Mouse (Mus musculus) layer of hippocampus, adult 11-12 months (tissue): Measurements from ENCODE around the gene Slc9b1.
A peak's percentile ranks its signal among the peaks of the same experiment; 100 is the strongest.

ENCODE experiments used
- DNase-seq: peaks from one replicate; pipeline ENCODE4 v3.0.0; 2022; ENCODE audit warnings: low spot score

Slc9b1 gene

DNA sequence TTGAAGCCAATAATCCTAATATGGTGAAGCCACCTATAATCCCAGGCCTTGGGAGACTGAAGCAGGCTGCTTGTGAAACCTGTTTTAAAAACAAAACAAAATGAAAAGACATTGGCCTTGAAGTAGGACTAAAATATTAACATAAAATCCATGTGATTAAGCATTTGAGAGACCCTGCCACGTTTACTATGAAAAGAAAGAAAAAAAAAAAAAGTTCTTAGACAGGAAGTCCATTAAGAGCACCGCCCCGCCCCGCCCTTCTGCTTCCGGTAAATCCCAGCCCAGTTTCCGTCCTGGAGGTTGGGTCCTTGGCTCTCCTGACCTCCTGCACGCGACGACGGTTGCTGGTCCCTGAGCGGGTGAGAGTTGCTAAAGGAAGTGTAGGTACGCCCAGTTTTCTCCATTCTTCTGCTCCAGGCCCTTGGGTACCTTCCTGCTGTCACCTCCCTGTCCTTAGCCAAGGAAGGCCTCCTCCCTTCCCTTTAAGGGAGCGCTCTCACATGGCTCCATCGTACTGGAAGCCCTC is at the start of gene Slc9b1:
TSS of gene Slc9b1 (plus strand) at position 291 of the 526 bp plus-strand sequence.
- no peak for DNase-seq

DNA sequence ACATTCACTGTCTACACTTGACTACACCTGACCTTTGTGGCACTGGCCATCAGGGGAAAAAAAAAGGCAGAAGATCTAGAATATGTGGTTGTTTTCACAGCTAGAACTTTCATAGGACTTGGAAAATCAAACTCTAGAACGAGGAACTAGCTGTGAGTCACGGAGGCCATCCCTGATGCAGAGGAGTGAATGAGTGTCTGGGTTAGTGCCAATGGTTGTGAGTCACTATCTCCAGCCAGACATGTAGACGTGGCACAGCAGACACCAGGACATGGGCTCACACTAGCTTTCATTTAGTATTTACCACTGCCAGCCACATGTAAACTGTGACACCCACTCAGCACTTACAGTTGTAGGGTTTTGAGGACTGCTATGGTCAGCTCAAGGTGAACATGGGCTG is 49.3 kb upstream of the Slc9b1 start:
- DNase-seq, result peak; percentile 19

DNA sequence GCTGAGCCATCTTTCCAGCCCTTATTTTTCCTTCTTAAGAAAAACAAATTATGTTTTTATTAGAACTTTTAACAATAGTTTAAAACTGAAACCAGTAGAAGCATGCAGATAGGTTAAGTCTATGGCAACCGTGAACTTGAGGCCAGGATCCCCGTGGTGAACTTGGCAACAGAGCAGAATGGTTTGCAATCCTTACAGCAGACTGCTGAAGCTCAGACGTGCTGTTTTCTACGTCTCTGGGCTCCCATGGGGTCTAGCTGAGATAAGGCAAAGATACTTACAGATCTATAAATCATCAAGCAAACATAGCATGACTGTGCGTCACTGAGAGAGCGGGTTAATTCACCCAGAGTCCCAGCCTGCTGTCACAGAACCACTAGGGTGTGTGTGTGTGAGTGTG is 47.7 kb upstream of the Slc9b1 start:
- no peak for DNase-seq

DNA sequence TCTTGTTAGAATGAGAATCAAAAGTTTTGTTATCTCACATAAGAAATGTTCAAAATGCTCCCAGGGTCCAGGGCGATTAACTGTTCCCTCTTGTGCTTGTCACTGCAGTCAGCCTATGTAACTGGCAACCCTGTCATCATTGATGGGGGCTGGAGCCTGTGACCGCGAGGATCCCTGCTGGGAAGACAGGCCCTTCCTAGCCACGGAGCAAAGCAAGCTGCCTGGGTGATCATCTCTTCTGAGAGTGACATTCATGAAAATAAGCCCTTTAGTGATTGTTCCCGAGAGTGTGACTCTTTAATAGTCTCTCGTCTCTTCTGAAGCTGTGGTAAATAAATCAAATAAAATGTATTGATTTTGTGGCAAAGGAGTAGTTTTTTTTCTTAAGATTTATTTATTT is 43.8 kb upstream of the Slc9b1 start:
- DNase-seq, result no peak

DNA sequence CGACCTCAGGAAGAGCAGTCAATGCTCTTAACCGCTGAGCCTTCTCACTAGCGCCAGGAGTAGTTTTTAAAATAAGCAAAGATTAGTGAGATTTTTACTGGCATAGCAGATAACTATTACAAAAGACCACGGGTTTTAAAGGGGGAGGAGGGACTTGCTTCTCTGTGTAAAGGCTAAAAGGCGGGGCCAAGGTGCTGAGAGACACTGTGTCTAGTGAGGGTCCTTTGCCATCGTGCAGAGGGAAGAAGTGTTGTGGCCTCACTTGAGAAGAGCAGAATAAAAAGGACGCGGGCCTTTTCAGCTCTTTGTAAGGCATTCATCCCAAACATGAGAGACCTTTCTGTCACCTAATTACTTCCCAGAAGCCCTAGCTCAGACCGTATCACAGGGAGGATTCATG is 43.3 kb upstream of the Slc9b1 start:
- DNase-seq, result no peak

DNA sequence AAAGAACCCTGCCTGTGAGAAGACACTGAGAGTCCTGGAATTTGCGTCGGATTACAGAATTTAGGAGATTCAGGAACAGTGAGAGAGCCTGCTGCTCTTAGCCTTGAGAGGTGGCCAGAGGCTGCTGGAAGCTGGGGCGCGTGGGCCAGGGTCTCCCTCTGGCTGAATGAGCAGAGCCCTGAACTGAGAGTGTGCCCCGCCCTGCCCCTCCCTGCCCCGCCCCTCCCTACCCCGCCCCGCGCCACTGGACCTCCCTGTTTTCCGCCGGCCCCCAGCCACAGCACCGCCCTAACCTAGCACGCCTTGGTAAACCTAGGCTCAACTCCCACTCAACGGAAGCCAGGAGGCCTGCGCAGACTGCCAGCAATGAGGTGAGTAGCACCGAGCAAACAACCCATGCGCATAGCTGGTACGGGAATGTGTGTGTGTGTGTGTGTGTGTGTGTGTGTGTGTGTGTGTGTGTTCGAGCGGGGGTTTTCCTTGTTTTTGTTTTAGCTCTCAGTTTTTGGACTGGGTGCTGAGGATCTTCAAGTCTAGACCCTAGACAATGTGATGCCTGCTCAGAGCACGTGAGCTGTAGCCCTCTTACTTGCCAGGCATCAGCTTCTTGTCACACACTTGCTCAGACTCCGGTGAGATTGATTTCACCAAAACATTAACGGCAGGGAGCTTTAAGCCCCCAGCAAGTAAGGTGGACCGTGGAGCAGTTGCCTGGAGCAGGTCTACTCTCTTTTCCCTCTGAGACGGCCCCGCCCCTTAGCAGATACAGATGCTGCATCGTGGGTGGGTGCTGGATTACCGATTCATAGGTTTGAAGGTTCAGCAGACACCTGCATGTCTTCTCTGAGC is 40.2 kb upstream of the Slc9b1 start, which contains the start of gene Slc9b2:
TSS of gene Slc9b2 (plus strand) at position 290 of the 849 bp plus-strand sequence.
- no peak for DNase-seq

DNA sequence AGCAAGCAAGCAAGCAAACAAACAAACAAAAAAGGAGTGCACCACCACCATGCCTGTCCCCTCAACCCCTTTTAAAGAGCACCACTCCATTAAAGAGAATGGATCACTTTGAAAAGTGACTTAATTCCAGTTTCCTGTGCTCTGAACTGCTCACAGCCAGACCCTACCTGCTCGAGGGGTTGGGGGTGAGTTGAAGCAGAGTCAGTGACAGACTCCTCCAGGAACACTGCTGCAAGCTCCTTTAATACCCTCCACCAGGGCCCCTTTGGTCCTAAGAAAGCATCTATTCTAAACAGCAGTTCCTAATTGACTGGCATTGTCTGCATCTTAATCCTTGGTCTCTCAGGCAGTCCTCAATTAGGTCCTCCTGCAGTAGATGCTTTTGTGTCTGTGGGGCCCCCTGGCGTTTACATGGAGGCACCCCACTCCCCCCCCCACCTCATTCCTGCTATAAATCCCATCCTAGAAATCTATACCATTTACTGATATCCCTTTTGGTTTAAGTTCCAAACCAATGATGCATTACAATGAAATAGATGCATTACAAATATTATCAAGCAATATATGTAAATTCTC is 34.8 kb upstream of the Slc9b1 start:
- no peak for DNase-seq

DNA sequence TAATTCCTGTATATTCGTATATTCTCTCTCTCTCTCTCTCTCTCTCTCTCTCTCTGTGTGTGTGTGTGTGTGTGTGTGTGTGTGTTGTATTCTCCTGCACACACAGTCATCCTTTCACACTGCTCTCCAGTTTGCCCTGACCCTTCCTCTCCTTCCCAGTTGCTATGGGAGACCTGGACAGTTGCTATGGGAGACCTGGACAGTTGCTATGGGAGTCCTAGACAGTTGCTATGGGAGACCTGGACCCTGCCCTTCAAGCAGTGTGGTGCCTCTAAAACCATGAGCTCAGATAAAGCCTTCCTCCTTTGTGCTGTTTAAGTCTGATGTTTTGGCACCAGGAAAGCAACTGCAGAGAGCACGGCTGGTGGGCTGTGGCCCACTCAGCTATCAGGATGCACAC is 34.1 kb upstream of the Slc9b1 start:
- no peak for DNase-seq

DNA sequence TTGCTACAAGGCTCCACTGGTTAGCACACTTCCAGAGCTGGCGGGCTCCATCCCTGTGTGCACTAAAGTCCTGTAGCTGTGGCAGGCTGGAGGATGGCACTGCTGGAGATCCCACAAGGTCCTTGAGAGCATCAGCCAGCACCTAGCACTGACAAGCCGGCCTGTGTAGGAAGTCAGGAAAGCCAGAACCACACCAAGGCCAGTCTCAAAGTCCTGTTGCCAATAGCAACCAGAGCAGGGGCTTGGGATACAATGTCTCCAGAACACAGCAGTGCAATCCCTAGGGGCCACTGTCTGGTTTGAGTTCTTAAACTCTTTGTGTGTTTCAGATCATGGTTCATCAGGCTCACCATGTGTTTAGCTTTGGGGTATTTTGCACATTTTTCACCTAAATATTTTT is 33.0 kb upstream of the Slc9b1 start:
- DNase-seq, result no peak

DNA sequence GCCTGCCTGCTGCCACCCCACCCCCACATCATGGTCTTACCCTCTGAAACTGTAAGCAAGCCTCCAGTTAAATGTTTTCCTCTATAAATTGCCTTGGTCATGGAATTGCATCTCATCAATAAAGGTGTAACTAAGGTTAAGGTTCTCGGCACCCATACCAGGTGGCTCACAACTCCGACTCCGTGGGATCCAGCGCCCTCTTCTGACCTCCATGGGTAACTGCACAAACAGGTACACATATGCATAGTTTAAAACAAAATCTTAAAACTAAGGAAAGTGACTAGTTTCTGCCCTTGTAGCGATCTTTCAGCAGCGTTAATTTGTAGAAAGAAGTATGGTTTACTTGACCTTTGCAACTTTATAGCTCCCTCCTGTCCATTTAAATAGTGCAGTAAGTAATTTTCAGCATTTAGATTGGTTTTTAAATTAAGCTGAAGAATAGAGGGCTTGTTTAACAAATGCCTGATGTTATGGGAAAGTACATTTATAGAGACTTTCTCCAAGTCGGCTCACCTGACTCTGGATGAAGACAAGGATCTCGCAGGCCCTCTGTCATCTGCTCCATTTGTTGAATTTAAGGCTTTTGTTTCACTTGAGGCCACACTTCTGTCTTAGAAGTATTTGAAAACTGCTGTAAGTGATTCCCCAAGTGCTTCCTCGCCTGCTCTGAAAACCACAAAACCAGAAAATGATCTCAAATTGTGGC is 32.0 kb upstream of the Slc9b1 start:
- DNase-seq, result no peak

DNA sequence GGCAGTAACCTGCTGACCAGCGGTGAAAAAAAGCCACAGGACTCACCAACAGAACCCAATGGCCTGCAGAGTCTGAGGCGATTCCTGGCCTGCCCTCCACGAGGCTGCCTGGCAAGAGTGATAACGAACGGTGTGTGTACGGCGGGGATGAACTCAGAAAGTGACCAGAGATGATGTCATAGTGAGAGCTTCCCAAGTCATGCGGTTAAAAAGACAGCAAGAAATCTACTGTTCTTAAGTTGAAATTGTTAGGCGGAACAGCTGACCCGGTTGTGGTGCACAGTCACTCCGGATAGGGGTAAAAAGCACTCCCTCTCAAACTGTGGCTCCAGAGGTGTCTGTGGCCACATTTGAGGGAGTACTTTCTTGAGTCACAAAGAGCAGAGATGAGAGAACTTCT is 29.5 kb upstream of the Slc9b1 start:
- DNase-seq, result no peak

DNA sequence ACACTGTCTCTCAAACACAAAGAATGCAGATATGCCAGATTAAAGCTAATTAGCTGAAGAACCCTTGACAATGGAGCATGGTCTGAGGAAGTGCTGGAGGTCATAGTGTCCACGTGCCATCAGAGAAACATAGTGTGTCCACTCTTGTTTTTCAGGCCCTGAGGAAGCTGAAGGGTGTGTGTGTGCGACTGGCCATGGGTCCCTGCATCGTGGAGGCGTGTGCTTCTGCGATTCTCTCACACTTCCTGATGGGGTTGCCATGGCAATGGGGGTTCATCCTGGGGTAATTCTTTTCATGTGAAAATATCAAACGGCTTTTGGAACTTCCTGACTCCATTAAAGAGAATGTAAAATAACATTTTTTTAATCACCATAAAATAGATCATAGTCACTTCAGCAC is 23.5 kb upstream of the Slc9b1 start:
- no peak for DNase-seq

DNA sequence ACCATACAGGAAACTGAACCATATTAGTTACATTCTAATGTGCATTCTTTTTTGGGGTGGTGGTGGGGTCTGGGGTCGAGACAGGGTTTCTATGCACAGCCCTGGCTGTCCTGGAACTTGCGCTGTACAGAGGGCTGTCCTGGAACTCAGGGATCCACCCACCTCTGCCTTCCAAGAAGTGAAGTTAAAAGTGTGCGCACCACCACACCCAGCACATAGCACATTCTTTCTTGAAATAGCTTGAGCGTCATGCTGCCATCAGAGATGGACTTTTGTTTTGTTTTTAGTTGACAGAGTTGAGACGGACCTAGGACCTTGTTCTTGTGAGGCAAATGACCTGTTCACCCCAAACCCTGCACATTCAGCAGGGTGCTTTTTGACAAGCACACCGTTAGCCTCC is 20.7 kb upstream of the Slc9b1 start:
- no peak for DNase-seq

DNA sequence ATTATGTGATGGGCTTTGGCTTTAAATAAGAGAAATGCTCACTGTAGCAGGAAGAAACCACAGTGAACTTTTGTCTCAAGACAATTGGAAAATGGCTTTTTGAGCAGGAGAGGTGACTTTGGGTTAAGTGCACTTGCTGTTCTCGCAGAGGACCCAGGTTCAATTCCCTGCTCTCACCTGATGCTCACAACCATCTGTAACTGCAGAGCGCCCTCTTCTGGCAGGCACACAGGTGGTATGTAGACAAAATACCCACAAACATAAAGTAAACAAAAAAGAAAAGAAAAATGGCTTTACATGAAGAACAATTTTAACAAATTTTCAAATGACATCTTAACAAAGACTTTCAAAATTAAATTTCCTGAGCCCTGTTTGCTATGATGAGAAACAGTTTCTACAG is 20.2 kb upstream of the Slc9b1 start:
- no peak for DNase-seq

DNA sequence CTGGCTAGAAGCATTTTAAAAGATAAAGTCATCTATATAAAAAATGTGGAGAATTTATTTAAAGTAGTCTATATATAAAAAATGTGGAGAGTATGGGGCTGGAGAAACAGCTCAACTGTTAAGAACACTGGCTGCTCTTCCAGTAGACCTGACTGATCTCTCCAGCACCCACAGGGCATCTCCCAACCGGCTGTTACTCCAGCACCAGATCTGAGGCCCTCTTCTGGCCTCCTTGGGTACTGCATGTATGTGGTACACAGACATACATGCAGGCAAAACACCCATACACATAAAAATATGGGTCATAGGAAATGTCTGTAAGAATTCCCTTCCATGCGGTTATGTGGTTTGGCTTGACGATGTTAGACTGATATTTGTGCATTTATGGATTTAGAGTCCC is 19.3 kb upstream of the Slc9b1 start:
- DNase-seq, result peak; percentile 41

DNA sequence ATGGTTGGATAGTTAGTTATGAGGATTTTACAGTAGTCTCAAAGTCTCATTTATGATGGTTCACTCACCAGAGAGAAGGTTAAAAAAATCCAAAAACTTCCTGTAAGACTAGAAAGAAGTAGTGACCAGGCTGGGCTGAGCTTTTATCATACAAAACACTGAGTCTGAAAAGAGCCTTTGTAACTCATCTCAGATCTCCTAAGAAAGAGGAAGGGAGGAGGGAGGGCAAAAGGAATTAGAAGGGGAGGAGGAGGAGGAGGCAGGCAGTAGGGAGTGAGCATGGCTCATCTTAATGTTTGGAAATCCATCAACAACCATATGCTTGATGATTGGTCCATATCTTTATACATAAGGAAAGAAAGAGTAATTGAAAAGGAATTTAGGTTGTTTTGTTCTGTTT is 15.1 kb upstream of the Slc9b1 start:
- DNase-seq, result no peak

DNA sequence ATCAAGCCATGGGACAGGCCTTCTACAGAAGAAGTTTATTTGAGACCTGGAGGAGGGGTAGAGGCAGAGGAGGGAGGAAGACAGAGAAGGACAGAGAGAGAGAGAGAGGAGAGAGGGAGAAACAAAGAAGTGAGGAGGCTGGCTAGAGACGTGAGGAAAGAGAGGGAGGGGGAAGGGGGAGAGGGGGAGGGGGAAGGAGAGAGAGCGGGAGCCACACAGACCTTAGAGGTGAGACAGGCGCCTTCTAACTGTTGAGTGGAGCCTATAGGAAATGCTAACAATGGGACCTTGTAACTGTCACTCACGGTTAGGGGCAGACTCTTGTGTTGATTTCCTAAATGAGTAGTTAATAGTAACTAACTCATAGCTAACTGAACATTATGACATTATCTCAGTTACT is 14.1 kb upstream of the Slc9b1 start:
- no peak for DNase-seq

DNA sequence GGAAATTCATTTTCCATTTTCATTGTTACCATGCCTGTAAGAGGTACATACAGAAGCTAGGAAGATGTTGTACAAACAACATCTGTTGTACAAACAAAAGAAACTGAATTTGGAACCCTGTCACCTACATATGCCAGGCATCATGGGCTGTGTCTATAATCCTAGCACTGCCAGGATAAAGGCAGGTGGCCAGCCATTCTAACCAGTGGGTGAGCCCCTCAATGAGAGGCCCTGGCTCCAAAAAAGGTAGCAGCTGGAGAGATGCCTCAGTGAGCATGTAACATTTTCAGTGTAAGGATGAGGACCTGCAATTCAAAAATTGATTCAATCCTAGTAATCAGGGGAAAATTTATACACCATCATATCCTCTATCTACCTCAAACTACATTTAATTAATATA is 1.2 kb downstream of the Slc9b1 start:
- DNase-seq, result no peak

DNA sequence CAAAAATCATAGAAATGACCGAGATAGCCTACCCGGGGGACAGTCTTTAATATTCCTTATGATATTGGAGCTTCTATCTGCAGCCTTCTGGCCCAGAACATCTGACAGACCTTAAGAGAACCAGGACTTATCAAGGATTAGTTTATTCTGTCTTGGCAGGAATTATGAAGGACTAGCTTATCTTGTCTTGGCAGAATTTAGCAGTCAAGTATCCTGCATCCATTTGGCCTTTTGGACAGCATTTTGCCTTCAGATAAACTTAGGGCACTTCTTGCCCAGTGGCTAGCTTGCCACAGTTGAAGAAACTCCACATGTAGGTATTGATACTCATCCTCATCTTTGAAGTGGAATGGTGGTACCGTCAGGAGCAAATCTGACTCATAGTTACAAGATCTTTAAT is 4.0 kb downstream of the Slc9b1 start:
- no peak for DNase-seq

DNA sequence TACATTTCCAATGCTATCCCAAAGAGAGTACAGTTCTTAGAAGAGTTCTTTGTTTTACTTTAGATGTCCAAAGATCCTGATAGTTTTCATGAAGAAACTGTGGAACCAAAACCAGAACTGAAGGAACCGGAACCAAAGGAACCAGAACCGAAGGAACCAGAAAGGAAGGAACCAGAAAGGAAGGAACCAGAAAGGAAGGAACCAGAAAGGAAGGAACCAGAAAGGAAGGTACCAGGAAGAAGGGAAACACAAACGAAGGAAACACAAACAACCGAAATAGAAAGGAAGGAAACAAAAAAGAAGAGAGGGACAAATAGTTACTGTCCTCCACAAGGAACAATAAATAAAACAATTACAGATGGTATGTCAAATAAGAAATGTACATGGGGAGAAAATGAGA is 9.6 kb downstream of the Slc9b1 start:
- no peak for DNase-seq

DNA sequence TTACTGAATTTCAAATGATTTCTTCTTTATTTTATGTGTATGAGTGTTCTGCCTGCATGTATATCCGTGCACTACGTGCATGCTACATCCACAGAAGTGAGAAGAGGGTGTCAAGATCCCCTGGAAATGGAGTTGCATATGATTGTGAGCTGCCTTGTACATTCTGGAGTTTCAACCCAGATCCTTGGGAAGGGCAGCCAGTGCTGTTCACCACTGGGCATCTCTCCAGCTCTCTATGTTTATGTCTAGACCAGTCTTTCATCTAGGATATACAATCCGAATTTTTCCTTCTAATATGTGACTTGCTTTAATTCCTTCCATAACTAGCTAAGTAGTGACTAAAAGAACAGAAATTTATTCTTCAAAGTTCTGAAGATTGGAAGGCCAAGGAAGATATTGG is 28.0 kb downstream of the Slc9b1 start:
- no peak for DNase-seq

DNA sequence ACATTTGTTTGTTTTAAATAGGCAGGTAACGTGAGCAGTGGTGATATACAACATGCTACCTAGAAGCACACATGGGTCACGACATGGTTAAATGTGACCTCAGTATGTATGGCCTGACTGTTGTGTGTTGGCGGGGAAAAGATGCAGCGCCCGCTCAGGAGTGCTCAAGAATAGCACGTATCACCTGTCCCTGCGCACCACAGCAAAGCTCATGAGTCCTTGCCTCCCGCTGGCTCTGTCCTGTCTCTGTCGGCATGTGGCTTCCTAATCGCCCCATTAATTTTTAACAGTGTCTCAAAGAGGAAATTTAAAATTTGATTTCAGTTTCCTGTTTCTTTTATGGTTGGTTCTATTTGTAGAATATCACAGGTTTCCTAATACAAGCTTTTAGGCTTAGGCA is 29.6 kb downstream of the Slc9b1 start:
- no peak for DNase-seq

DNA sequence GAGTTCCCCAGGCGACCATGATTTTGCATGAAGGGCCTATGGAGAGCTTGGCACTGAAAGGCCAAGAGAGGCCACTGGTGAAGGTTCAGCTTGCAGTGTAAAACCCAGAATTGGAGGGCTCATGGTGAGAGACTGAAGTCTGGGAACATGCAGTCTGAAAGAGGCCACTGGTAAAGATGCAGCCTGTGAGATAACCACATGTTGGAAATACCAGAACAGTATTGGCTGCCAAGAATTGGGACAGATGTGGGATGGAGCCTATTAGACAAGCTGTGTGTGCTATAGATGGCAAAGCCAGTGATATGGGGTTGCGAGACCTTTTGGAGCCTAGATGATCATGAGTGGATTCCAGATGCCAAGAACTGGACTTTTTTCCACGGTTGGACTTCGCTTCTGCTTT is 32.0 kb downstream of the Slc9b1 start:
- DNase-seq, result no peak
